Mouse (Mus musculus) thymus, adult 2 months (tissue): Measurements from ENCODE around the gene Sp7.
A peak's percentile ranks its signal among the peaks of the same experiment; 100 is the strongest.

Source experiments
- CTCF ChIP-seq: fragments of 200-500 bp; IDR thresholded peaks from 2 replicates; pipeline ENCODE4 v1.5.1; 2012; ENCODE audit warnings: mild to moderate bottlenecking, control low read depth, low read length, moderate library complexity, borderline replicate concordance; ENCODE audit not compliant: control insufficient read depth, poor library complexity, insufficient read depth; ENCODE audit errors: extremely low read depth
- POLR2A ChIP-seq: fragments of 200-500 bp; IDR thresholded peaks from 2 replicates; pipeline ENCODE4 v1.6.1; 2012; ENCODE audit warnings: mild to moderate bottlenecking, low read length, control low read depth, moderate library complexity; ENCODE audit not compliant: control insufficient read depth, poor library complexity, insufficient read depth; ENCODE audit errors: extremely low read depth

- TF ChIP-seq POLR2A (no peak), CTCF (peak; percentile 81)
Observed at GRCm38 (mm10) chr15:102381575-102381974, 14.6 kb upstream of the Sp7 start.
